Mouse (Mus musculus): ENCODE results near the gene Ttll3.

Ttll3 gene

DNA sequence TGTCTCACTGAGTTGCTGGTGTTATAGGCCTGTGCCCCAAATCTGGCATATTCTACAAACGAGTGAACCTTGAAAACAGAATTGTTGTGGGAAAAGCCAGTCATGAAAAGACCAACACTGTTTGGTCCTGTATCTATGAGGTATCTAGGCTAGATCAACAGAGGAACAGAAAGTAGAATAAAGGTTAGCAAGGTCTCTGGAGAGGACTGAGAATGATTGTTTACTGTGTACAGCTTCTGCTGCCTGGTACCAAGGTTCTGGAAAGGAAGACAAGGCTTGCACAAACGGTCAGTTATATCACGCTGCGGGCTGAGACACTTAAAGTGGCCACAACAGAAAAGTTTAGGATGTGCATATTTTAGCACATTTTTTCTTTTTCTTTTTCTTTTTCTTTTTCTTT, 37.6 kb downstream of the Ttll3 start:
- DNase-seq (ENCODE audit: low read depth) = no peak

DNA sequence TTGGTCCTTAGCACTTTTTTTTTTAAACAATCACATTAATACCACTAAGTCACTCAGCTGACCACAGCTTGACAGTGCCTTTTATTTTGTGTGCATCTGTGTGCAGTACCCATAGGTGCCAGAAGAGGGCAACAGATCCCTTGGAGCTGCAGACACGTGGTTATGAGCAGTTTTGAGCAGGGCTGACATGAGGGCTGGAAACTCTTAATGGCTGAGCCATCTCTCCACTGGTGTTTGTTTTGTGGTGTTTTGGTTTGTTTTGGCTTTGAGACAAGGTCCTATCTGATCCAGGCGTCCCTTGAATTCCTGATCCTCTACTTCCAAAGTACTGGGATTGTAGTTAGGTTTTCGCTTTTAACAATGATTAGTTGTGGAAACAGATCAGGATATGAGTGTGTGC, 38.3 kb downstream of the Ttll3 start:
- no peak for DNase-seq (ENCODE audit: low read depth)

DNA sequence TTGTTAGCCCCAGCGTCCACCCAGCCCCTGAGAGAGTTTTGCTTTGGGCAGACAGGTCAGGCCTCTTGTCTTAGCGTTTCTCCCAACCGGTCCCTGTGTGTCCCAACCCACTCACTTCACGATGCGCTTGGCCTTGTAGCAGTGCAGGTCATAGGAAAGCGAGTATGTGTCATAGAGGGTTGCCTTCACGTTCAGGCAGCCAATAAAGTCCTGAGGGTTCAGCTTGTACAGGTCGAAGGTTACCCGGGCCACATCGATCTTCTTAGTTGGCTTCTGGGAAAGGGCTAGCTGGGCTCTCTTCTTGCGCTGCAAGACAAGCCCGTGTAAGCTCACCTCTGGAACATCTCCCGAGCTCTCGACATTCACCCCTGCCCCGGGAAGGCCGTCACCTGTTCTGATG, 38.9 kb downstream of the Ttll3 start:
- DNase-seq (ENCODE audit: low read depth) = no peak

DNA sequence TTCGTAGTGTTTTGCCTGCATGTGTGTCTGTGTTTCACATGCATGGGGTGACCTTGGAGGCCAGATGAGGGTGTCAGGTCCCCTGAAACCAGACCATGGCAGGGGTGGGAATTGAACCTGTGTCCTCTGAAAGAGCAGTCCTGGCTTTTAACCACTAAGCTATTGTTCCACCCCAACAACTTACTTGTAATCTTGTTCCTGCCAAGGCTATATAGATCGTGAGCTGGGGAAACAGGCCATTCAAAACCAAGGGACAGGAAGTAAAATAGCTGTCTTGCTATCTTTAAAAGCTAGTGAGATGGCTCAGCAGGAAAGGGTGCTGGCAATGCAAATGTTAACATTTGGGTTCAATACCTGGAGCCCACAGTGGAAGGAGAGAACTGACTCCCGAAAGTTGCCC, 40.9 kb downstream of the Ttll3 start:
- DNase-seq (ENCODE audit: low read depth) = no peak

DNA sequence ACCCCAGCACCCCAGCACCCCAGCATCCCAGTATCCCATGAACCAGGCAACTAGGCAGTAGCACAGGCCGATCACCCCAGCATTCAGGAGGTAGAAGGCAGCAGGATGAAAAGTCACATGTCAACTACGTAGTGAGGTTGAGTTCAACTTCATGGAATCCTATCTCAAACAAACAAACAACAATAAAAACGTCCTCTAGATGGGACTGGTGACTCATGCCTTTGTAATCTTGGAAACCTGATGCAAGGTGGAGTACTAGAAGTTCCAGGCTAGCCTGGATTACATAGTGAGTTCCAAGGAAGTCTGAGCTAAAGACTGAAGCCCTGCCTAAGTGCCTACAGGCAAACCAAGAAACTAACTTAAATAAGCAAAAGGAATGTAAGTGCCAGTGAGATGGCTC, 41.8 kb downstream of the Ttll3 start:
- no peak for DNase-seq (ENCODE audit: low read depth)

DNA sequence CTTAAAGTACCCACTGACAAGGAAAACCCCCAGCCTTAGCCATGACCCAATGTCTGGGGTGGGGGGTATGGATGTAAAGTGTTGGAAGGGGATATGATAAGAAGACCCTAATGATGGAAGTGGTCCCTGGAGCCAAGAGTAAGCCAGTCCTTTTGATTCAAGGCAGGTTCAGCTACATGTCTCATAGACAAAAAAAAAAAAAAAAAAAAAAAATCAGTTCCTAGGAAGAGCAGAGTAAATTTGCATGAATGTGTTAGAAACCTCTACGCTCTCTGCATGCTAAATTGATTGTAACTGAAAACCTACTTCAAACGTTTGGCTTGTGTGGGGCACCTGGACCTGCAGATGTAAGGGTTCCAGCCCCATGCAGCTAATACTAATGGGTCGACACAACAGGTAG, 42.7 kb downstream of the Ttll3 start:
- no peak for DNase-seq (ENCODE audit: low read depth)

DNA sequence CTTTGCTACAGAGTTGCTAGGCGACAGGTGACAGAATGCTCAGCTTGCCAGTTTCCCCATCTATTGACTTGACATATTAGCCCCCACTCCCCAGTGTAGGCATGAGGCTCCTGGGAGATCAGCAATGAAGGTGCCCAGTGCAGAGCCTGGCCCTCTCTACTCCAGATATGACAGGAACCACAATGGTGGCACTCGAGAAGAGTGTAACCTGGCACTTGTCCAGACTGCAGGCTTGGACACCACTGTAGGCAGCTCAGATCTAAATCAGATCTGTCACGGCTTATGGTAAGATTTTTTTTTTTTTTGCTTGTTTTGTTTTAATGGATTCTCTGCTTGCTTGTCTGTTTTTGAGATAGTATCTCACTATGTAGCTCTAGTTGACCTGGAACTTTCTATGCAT, 44.6 kb downstream of the Ttll3 start:
- no peak for DNase-seq (ENCODE audit: low read depth)

DNA sequence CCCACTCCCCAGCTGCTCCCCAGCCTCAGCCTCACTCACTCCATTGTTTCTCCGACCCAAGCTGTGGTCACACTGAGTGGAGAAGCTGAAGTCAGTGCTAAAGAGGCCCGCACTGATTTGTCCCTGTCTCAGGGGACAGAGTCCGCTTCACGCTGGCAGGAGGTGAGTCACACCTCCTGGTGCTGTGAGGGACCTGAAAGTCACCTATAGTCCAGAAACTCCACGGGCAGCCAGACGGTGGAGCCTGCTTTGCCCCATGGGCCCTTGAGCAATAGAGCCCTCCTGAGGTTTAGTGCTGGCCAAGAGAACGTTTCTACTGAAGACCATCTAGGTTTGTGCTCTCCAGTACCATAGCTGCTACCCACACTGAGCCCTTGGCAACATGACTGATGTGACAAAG, 45.6 kb downstream of the Ttll3 start:
- DNase-seq (ENCODE audit: low read depth) = no peak

DNA sequence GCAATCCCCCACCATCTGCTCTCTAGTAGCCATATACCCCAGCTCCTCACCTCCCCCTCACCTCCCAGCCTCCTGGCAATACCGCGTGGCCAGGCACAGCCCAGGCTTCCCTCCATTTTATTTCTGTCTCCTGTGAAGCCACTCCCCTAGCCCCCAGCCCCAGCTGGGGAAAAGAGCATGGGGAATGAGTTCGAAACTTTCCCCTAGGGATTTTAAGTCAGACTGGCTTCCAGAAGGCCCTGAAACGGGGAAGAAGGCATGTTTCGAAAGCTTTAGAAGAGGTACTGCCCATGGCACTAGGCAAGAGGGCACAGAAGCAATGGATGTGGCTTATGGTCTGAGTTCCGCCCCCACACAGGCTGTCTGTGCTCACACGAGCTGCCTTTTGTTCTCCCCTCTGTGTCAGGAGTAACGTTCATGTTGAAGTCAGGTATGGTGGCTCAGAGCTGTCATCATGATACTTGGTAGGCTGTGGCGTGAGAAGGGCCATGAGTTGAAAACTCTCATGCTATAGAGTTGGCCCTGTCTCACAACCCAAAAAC, 46.7 kb downstream of the Ttll3 start, which contains the start of gene Cidec:
Gene Cidec (minus strand): TSS at position 97 of the 542 bp plus-strand sequence.
- no peak for DNase-seq (ENCODE audit: low read depth)

DNA sequence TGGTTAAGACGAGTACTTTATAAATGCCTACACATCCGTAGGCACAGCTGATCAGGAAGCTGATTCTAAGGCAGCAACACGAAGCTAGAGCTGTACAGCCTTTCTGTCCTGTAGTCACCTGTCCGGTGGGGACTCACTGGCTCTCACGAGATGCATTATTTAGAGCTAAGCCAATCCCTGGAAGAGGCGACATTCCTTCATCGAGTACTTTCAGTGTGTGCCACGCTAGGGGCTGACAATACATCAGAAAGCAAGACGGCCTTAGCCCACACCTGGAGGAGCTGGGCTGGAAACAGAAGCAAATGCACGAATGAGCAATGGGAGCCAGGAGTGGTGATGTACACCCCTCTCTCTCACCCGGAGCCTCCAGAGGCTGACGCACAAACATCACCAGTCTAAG, 48.1 kb downstream of the Ttll3 start:
- DNase-seq (ENCODE audit: low read depth) = no peak

DNA sequence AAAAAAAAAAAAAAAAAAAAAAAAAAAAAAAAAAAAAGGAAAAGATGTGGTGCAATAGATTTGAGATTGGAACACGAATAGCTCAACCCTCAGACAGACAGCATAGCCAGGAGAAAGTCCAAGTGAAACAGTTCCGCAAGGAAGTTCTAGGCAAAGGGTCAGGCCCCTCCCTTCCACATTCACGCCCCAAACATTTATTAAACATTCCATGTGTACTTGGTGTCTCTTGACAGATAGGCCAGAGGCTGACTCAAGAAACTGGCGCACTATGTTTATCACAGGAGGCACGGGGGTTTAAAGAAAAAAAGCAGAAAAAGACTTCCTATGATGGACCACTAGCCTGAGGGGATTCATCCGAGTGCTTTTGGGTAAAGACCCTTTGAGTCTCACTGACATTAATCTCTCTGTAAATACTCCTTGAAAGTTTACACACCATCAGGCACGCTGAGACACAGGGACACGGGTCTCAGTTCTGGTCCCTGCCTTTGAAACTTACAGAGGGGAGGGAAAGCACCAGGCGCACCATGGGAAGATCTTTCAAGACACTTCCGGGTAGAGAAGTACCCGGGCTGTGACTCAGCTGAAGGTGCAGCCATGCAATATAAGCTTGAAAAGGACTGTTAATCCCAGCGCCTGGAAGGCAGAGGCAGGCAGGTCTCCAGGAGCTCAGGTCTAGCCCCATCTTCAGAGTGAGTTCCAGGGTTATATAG, 49.8 kb downstream of the Ttll3 start:
- no peak for DNase-seq (ENCODE audit: low read depth)

DNA sequence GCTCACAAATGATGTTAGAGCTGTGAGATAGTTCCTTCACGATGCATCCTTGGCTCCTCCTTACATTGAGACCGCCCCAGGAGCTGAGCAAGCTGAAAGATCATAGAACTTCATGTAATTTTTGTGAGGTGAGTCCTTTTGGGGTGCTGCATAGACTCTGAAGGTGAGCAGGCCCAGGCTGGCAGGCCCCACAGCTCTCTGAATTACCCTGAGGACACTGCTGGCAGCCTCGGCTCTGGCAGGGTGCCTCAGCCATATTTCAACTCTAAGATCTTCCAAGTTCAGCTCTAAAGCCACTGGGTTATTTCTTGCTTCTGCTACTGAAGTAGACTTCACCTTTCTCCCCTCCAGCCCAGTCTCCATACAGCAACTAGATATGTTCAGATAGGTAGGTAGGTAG, 51.6 kb downstream of the Ttll3 start:
- no peak for DNase-seq (ENCODE audit: low read depth)

DNA sequence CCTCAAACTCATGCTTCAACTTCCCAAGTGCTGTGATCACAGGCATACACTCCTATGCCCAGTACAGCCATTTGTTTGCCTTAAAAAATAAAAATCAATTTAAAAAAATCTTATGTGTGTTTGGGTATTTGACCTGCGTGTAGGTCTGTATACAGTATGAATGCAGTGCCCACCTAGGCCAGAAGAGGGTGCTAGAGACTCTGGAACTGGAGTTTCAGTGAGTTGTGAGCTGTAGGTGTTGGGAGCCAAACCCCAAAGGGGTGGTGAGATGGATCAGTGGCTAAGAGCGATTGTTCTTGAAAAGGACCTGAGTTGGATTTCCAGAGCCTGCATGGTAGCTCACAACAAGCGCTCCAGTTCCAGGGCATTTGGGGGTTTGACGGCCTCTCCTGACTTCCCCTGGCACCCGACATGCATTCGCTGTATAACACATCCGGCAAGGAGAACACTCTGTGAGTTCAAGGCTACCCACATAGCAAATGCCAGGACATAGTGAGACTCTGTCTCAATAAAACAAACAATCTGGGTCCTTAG, 52.2 kb downstream of the Ttll3 start:
- DNase-seq (ENCODE audit: low read depth) = peak; percentile 78

DNA sequence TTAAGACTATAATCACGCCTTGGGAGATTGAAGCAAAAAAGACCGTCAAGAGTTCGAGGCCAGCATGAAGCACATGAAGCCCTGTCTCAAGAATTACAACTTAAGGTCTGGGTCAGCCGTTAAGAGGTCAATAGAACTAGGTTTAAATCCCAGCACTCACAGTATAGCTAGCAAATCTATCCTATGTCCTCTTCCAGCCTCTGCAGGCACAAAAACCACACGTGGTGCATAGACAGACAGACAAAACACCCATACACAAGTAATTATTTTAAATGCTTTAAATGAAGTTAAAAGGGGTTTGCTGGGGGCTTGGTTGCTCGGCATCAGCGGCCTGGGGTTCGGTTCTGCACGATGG, 53.0 kb downstream of the Ttll3 start:
- DNase-seq (ENCODE audit: low read depth) = no peak

DNA sequence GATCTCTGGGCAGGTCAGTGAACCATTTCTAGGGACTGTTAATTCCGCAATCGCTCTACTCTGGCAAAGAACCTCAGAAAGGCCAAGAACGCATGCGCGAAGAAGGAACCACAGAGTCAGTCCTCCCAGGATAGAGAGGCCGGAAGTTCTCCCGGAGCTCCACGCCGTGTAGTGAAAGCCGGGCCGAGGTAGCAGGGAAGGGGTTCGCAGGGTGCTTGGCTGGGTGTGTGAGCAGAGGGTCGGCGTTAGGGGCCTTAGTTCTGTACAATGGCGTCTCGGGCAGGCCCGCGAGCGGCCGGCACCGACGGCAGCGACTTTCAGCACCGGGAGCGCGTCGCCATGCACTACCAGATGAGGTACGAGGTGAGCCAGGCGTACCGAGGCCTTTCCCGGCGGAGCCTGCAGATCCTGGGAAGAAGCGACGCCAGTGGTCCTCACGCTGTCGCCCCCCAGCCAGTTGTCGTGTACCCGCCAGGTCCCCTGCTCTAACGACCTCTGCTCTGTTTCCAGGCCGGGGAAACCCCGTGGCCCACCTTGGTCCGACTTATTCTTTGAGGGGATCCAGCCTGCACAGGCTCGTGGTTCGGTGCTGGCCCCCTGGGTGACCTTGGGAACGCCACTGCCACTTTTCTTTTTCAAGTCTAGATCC, 53.5 kb downstream of the Ttll3 start, which contains the start of gene Jagn1:
Gene Jagn1 (plus strand): TSS at position 128 of the 649 bp plus-strand sequence.
- peak; percentile 82 for DNase-seq (ENCODE audit: low read depth)

DNA sequence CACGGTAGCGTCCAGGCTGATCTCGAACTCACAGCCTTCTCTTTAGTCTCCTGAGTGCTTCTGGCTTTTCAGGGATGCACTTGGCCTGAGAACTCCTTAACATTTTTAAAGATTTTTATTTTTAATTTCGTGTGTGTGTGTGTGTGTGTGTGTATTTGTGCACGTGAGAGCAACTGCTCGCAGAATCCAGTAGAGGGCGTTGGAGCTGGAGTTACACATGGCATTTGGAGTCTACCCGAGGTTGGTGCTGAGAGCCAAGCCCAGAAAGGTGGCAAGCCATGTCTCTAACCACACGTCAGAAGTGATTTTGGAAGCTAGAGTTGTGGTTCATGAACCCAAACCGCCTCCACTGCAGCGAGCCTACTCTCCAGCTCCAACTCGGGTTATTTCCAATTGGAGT, 54.0 kb downstream of the Ttll3 start:
- no peak for DNase-seq (ENCODE audit: low read depth)

DNA sequence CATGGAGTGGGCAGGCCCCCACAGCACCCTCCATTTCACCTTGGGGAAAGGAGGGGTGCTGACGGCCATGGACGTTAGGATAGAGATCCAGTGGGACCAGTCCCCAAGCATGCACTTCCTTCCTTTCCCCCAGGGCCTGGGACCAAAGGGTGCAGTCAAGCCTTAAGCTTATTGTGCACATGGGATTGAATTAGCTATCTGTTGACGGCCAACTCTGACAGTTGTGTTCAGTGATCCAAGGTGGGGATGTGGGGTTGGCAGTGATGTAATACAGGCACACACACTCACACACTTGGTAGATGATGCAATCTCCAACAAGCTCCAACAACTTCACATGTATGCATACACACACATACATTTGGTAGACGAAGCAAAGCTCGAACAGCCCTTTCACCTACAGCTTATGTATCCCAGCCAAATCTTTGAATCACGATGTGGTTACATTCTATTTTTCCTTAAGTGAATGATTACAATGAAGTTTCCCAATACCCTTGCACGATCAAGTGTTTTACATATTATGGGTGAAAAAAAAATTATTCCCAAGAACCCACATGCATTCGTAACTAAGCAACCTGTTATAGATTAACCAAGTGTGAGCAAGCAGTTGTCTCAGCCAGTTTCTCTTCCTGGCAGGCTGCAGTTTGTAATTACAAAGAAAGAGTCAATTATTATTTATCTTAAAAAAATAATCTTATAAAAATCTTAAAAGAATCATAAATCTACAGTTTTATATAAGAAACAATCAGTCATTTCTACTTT, 55.3 kb downstream of the Ttll3 start:
- DNase-seq (ENCODE audit: low read depth) = no peak

DNA sequence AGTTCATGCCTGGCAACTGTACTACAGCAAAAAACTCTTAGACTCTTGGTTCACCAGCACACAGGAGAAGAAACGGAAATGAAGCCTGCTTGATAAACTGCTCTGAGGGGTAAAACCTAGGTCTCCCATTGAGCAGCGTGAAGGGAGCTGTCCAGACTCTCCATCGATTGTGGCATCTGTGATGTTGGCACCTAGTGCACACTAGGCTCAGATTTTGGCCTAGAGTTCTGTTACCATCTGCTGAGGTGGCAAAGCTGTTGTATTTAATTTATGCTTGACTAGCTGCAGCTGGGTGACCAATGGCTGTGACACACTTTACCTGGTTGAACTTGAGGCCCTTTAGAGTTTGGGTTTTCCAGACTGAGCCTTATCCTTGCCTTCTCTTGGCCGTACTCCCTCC, 58.6 kb downstream of the Ttll3 start:
- DNase-seq (ENCODE audit: low read depth) = no peak

DNA sequence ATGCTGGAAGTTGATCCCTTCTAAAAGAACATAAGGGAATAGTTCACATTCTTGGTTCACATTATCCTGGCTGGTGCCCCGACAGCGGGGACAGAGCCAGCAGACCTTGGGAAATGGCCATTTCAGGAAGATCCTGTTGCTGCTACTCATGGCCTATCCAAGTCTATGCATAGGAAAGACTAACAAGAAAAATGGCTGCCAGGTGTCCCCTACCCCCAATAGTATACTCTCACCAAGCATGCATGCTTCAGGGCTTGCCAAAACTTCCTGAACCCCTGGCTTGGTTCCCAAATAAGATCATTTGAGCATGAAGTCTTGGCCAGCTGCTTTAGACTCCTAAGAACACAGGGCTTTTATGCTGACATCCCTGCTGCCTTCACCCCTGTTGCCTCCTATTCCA, 62.8 kb downstream of the Ttll3 start:
- no peak for DNase-seq (ENCODE audit: low read depth)

DNA sequence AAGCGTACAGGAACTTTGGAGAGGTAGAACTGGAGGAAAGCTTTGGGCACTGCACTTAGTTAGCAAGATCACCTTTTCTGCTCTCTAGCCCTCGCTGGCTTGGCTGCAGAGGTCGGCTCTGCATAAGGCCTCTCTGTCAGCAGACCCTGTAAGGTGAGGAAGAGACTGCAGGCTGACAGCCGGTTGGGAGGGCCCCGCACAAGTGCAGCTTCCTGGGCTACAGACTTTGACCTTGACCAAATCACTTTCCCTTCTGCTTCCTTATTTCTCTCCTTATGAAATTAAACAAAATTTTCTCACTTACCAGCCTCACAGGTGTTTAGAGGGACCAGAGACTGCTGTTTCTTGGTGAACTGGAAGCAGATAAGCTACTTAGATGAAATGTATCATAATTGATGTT, 65.9 kb downstream of the Ttll3 start:
- no peak for DNase-seq (ENCODE audit: low read depth)

DNA sequence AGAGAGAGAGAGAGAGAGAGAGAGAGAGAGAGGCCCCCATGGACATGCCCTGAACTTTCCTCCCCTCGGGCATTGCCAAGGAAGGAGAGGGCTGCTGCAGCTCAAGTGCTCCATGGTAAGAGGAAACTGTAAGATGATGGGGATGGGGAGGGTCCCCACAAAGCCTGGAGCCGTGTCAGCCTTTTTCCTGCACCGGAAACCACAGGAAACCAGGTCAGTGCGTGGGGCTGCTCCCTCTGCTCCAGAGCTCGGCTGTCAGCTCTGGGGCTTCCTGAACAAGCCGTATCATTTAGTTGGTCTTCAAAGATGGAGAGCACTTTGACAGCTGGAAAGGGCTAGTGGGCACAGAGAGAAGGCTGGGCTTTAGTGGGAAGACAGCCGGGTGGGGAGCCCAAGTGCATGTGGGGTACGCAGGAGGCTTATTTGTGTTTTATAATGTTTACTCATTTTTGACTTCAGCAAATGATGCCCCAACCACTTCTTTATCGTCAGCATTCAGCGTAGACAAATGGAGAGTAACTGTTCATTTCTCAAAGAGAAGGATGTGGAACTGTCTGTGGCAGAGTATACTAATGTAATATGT, 69.0 kb downstream of the Ttll3 start, which contains the start of gene Il17re:
Gene Il17re (plus strand): TSS at position 533 of the 583 bp plus-strand sequence.
- no peak for DNase-seq (ENCODE audit: low read depth)

DNA sequence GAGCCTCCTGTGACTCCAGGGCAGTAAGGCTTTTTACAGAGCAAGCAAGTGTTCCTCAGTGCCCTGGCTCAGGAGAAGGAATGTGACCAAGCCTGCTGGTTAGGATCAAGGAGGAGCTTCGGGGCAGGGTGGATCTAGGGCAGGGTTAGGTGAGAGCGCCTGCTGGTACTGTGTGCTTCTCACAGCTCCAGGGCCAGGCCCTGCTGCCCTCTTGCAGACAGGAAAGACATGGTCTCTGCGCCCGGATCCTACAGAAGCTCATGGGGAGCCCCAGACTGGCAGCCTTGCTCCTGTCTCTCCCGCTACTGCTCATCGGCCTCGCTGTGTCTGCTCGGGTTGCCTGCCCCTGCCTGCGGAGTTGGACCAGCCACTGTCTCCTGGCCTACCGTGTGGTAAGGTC, 69.6 kb downstream of the Ttll3 start:
- DNase-seq (ENCODE audit: low read depth) = no peak

Measured in fibroblast of lung, adult 2 months (primary cell).